ENCODE assay signal across 23 mouse cellular contexts in the genomic region with DNA sequence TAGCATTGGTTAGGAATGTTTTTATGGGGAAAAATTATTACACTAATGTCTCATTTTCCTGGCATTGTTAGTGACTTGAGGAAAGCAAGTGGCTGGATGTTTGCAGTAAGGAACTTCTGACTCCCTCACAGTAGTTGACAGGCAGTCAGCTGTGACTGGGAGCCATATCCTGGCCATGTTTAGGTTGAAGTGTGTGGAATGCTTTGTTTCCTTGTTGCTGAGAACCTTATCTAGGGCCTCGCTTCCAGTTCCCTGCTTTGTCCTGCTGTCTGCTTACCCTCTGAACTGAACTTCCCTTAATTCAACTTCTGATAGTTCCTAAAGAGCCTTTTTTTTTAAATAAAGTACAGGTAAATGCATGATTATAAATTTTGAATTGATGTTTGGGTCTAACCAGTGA. TPM values are rescaled to one million over a fixed set of nuclear protein-coding genes. Genes with fewer than 3 reads are reported as not detected.
DNase-seq lines count a peak whose midpoint lies in the region; ATAC-seq and TF ChIP-seq lines count a peak whose summit lies in the region.
"Had no signal": no experiment of that assay in that cellular context is flagged by ENCODE, and none has a peak within 500 bp of the region (broad histone marks: within the 10 kb centered on the region; RNA-seq: fewer than 3 reads in every experiment).

No protein-coding gene starts in this region.

- H3K4me3 ChIP-seq in heart, embryonic 12.5 days, result no peak overlapping the region
- H3K4me3 ChIP-seq in lung, embryonic 16.5 days (ENCODE audit: low read length), result no peak overlapping the region
- no peak overlapping the region for H3K4me3 ChIP-seq in heart, embryonic 16.5 days (ENCODE audit: low read length)
- no peak overlapping the region for H3K4me3 ChIP-seq in liver, postnatal 0 days (ENCODE audit: low read depth, low read length)
- H3K4me3 ChIP-seq: embryonic facial prominence, embryonic 15.5 days; hindbrain, embryonic 12.5 days; kidney, embryonic 15.5 days; limb, embryonic 15.5 days; midbrain, embryonic 12.5 days had no signal

- no peak for TF ChIP-seq EP300 in liver, postnatal 0 days (IDR thresholded peaks at IDR 0.05; ENCODE audit: low read depth)

- peak; percentile 81; the same call in 1 of the 2 replicates for ATAC-seq in heart, embryonic 12.5 days (ENCODE audit: insufficient number of reproducible peaks, low FRiP score)
- peak; percentile 56 for ATAC-seq in lung, embryonic 16.5 days (ENCODE audit: low read depth)
- peak; percentile 80 for ATAC-seq in heart, embryonic 16.5 days (replicated peaks; ENCODE audit: extremely low read depth, insufficient read depth, low FRiP score)
- ATAC-seq in liver, postnatal 0 days, result no peak
- ATAC-seq: activated CD4-positive, CD25-positive, alpha-beta regulatory T cell, adult 4 months; forebrain, embryonic 14.5 days; intestine, postnatal 0 days had no signal

- H3K27ac ChIP-seq in heart, embryonic 12.5 days (ENCODE audit: poor library complexity, severe bottlenecking), result peak overlapping the region; percentile 83
- no peak overlapping the region for H3K27ac ChIP-seq in lung, embryonic 16.5 days (ENCODE audit: low read length)
- peak overlapping the region; percentile 66 for H3K27ac ChIP-seq in heart, embryonic 16.5 days (ENCODE audit: low read length)
- no peak overlapping the region for H3K27ac ChIP-seq in liver, postnatal 0 days (ENCODE audit: low read depth)
- H3K27ac ChIP-seq: embryonic facial prominence, embryonic 15.5 days; hindbrain, embryonic 12.5 days; kidney, embryonic 15.5 days; limb, embryonic 15.5 days; liver, embryonic 14.5 days; midbrain, embryonic 12.5 days had no signal

- 9% methylated on average over 1 of the region's 1 CpGs for WGBS in heart, embryonic 12.5 days
- WGBS in lung, embryonic 16.5 days, result 57% methylated on average over 1 of the region's 1 CpGs
- 23% methylated on average over 1 of the region's 1 CpGs for WGBS in heart, embryonic 16.5 days
- WGBS in liver, postnatal 0 days (ENCODE audit: insufficient replicate concordance), result 56% methylated on average over 1 of the region's 1 CpGs

- no peak overlapping the region for H3K4me2 ChIP-seq in heart, embryonic 12.5 days
- no peak overlapping the region for H3K4me2 ChIP-seq in lung, embryonic 16.5 days (ENCODE audit: low read depth, low read length)
- H3K4me2 ChIP-seq in heart, embryonic 16.5 days (ENCODE audit: low read depth, low read length), result no peak overlapping the region
- H3K4me2 ChIP-seq in liver, postnatal 0 days (ENCODE audit: low read depth, low read length), result no peak overlapping the region
- H3K4me2 ChIP-seq: embryonic facial prominence, embryonic 15.5 days; hindbrain, embryonic 12.5 days; kidney, embryonic 15.5 days; limb, embryonic 15.5 days; midbrain, embryonic 12.5 days had no signal

- peaks cover 24% of the 10 kb centered on the region for H3K4me1 ChIP-seq in heart, embryonic 12.5 days (replicated peaks)
- H3K4me1 ChIP-seq in lung, embryonic 16.5 days (replicated peaks; ENCODE audit: control insufficient read depth, insufficient read depth, low read length), result no peaks in the 10 kb centered on the region; the same call in 1 of the 2 replicates
- peaks cover 12% of the 10 kb centered on the region for H3K4me1 ChIP-seq in heart, embryonic 16.5 days (ENCODE audit: control insufficient read depth, insufficient read depth, low read length)
- no peaks in the 10 kb centered on the region for H3K4me1 ChIP-seq in liver, postnatal 0 days (ENCODE audit: insufficient read depth)
- H3K4me1 ChIP-seq: embryonic facial prominence, embryonic 15.5 days; hindbrain, embryonic 12.5 days; kidney, embryonic 15.5 days; limb, embryonic 15.5 days; midbrain, embryonic 12.5 days had no signal

- DNase-seq in heart, postnatal 14 days, result no peak
- DNase-seq in lung, adult 18-20 months, result no peak
- DNase-seq in lung, postnatal 36 days, result peak; percentile 11
- DNase-seq in liver, postnatal 0 days, result no peak
- DNase-seq: adrenal gland, postnatal 10 days; cerebellum, adult 8-10 months; cerebellum, postnatal 36 days; gastrocnemius, postnatal 10 days; left cerebral cortex, postnatal 4 days; thymus, adult 2 months; thymus, postnatal 4 days had no signal

- H3K36me3 ChIP-seq in heart, embryonic 12.5 days, result peaks cover 56% of the 10 kb centered on the region
- peaks cover 20% of the 10 kb centered on the region for H3K36me3 ChIP-seq in lung, embryonic 16.5 days (ENCODE audit: control insufficient read depth, insufficient read depth, low read length)
- H3K36me3 ChIP-seq in heart, embryonic 16.5 days (ENCODE audit: control insufficient read depth, insufficient read depth), result peaks cover 27% of the 10 kb centered on the region
- H3K36me3 ChIP-seq in liver, postnatal 0 days (replicated peaks; ENCODE audit: insufficient read depth, low read length), result peaks cover 49% of the 10 kb centered on the region

- H3K9me3 ChIP-seq in heart, embryonic 12.5 days (replicated peaks), result no peaks in the 10 kb centered on the region
- H3K9me3 ChIP-seq in lung, embryonic 16.5 days (ENCODE audit: control insufficient read depth, low read length), result no peaks in the 10 kb centered on the region
- H3K9me3 ChIP-seq in heart, embryonic 16.5 days (replicated peaks; ENCODE audit: control insufficient read depth, low read length), result no peaks in the 10 kb centered on the region
- H3K9me3 ChIP-seq in liver, postnatal 0 days (ENCODE audit: low read length), result no peaks in the 10 kb centered on the region
- H3K9me3 ChIP-seq: embryonic facial prominence, embryonic 15.5 days; hindbrain, embryonic 12.5 days; kidney, embryonic 15.5 days; limb, embryonic 15.5 days; midbrain, embryonic 12.5 days had no signal

- intact Hi-C loops in heart, postnatal 14 days (cut with DNase I), result no loop called here

- no peaks in the 10 kb centered on the region for H3K27me3 ChIP-seq in heart, embryonic 12.5 days (replicated peaks)
- H3K27me3 ChIP-seq in lung, embryonic 16.5 days (ENCODE audit: control insufficient read depth, insufficient read depth, low read depth, low read length), result no peaks in the 10 kb centered on the region
- no peaks in the 10 kb centered on the region for H3K27me3 ChIP-seq in heart, embryonic 16.5 days (ENCODE audit: control insufficient read depth, insufficient read depth, low read length)
- H3K27me3 ChIP-seq in liver, postnatal 0 days (ENCODE audit: insufficient read depth, low read length), result no peaks in the 10 kb centered on the region
- H3K27me3 ChIP-seq: embryonic facial prominence, embryonic 15.5 days; hindbrain, embryonic 12.5 days; kidney, embryonic 15.5 days; limb, embryonic 15.5 days; midbrain, embryonic 12.5 days had no signal

- TF ChIP-seq CTCF in liver, postnatal 0 days (IDR thresholded peaks at IDR 0.05; ENCODE audit: low read depth), result no peak

- H3K9ac ChIP-seq in heart, embryonic 12.5 days, result no peak overlapping the region
- H3K9ac ChIP-seq in lung, embryonic 16.5 days (ENCODE audit: low read length), result no peak overlapping the region
- H3K9ac ChIP-seq in heart, embryonic 16.5 days (ENCODE audit: low read length), result no peak overlapping the region
- H3K9ac ChIP-seq in liver, postnatal 0 days (replicated peaks), result no peak overlapping the region
- H3K9ac ChIP-seq: embryonic facial prominence, embryonic 15.5 days; hindbrain, embryonic 12.5 days; kidney, embryonic 15.5 days; limb, embryonic 15.5 days; liver, embryonic 14.5 days; midbrain, embryonic 12.5 days had no signal

RNA-seq across cellular contexts. Expression of a gene that starts 46.5 kb away (rescaled TPM):
- 25.8 and 27.8 TPM in 2 replicates for polyA plus RNA-seq in heart, embryonic 12.5 days (2016; fragmentation: Nextera tagmentation; extraction: Ambion mirVana)
- total RNA-seq in heart, postnatal 14 days (2021), result 10 to 100 TPM; 21.4 to 21.9 TPM
- 23.9 and 24.4 TPM in 2 replicates for polyA plus RNA-seq in lung, embryonic 16.5 days (2015; fragmentation: Nextera tagmentation; extraction: Ambion mirVana)
- polyA plus RNA-seq in heart, embryonic 16.5 days (2015; fragmentation: Nextera tagmentation; extraction: Ambion mirVana), result 16.1 and 17.9 TPM in 2 replicates
- polyA plus RNA-seq in liver, postnatal 0 days (2015; fragmentation: Nextera tagmentation; extraction: Ambion mirVana), result 3.8 and 5.0 TPM in 2 replicates

RNA-seq across cellular contexts. Expression of a gene that starts 59.6 kb away (rescaled TPM):
- 5.5 and 6.3 TPM in 2 replicates for polyA plus RNA-seq in heart, embryonic 12.5 days (2016; fragmentation: Nextera tagmentation; extraction: Ambion mirVana)
- 10 to 100 TPM; 11.4 to 11.6 TPM for total RNA-seq in heart, postnatal 14 days (2021)
- polyA plus RNA-seq in lung, embryonic 16.5 days (2015; fragmentation: Nextera tagmentation; extraction: Ambion mirVana), result 6.6 and 7.4 TPM in 2 replicates
- 7.9 and 8.3 TPM in 2 replicates for polyA plus RNA-seq in heart, embryonic 16.5 days (2015; fragmentation: Nextera tagmentation; extraction: Ambion mirVana)
- 4.1 TPM in 2 replicates for polyA plus RNA-seq in liver, postnatal 0 days (2015; fragmentation: Nextera tagmentation; extraction: Ambion mirVana)

RNA-seq across cellular contexts. Expression of a gene that starts 59.7 kb away (rescaled TPM):
- 7.7 and 8.1 TPM in 2 replicates for polyA plus RNA-seq in heart, embryonic 12.5 days (2016; fragmentation: Nextera tagmentation; extraction: Ambion mirVana)
- total RNA-seq in heart, postnatal 14 days (2021), result 10 to 100 TPM; 24.4 to 29.0 TPM
- 9.0 and 9.6 TPM in 2 replicates for polyA plus RNA-seq in lung, embryonic 16.5 days (2015; fragmentation: Nextera tagmentation; extraction: Ambion mirVana)
- polyA plus RNA-seq in heart, embryonic 16.5 days (2015; fragmentation: Nextera tagmentation; extraction: Ambion mirVana), result 7.8 and 8.7 TPM in 2 replicates
- 3.0 and 3.5 TPM in 2 replicates for polyA plus RNA-seq in liver, postnatal 0 days (2015; fragmentation: Nextera tagmentation; extraction: Ambion mirVana)

Comparison
In these comparisons a context has a peak if more than half of its experiments do, and no peak if none do; other contexts are left out.
1. H3K27ac ChIP-seq: peak in heart, embryonic 12.5 days (single experiment) and heart, embryonic 16.5 days (single experiment); none in lung, embryonic 16.5 days (single experiment) and liver, postnatal 0 days (single experiment).